Mouse (Mus musculus) neutrophil, adult 59 days (primary cell): Measurements from ENCODE around the gene Rhbdd3. TPM values are rescaled to one million over a fixed set of nuclear protein-coding genes. Genes with fewer than 3 reads are reported as not detected.

Experiments used
- total RNA-seq, 2 experiments: library from RNA; stranded (reverse); gene quantifications; 1 replicate in 1 of 2; 2 replicates in 1 of 2; pipeline ENCODE4 v1.2.4; 2023

Rhbdd3 gene
- 1 to 10 TPM; 7.7 to 8.6 TPM for total RNA-seq

DNA sequence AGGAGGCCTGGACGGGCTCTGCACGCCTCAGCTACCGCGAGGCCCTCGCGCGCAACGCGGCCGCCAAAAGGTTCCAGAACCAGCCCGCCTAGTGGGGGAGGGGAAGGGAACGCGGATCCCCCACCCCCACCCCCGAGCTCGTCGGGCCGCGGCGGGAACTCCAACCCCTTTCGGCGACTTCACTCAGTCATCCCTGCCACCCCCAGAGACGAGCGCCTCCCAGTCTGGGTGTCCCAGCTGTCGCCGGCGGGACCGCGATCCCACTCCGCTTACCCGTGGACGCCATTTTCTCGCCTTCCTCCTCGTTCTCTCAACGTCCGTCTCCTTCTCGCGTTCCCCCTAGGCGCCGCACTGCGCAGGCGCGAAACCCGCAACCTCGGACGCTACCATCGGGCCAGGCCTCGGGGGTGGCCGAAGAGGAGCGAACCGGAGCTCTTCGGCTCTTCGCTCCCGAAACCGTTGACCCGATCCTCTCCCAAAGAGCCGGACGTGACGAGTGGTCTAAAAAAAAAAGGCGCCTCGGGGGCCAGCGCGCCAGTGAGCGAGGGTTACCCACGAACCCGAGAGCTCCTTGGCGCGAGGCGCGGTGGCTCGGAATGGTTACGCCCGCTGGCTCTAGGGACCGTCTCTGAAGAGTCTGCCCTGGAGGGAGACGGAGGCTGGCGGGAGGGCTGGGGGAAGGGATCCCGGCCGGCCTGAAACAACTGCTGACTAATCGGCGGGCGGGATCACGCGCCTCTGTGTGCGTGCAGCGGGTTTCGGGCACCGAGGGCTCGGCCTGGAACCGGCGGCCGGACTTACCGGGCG, at the start of gene Rhbdd3, which contains the start of gene Ewsr1:
Gene Rhbdd3, plus strand, starts transcription at position 191 of the 807 bp plus-strand sequence.
Gene Ewsr1, minus strand, starts transcription at position 531 of the 807 bp plus-strand sequence.

DNA sequence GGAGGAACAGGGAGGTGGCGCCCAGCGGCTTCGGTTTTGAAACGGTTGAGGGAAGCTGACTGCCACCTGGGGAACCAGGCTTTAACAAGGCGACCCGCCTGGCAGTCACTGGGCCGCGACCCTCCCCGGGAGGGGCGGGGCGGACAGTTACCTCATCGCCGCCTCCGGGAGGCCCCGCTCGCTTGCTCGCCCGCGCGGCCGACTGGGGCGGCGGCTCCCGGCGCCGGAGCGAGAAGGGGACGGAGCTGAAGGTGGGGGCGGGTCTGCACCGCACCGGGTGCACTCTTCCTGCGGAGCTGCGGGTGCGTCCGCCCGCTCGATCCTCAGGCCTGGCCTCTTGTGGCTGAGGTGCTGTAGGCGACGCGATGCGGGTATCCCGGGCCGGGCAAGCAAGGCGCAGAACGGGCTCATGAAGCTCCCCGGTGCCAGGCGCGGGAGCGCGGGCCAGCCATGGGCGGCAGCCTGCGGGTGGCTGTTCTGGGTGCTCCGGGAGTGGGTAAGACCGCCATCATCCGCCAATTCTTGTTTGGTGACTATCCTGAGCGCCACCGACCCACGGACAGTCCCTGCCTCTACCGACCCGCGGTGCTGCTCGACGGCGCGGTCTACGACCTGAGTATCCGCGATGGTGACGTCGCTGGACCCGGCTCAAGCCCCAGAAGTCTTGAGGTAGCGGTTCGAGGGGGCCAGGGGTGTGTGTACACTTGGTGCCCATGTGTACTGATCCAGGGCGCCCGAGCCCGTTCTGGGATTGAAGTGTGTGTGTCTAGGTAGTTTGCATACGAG, 40.7 kb upstream of the Rhbdd3 start, which contains the start of gene Rasl10a:
Gene Rasl10a, plus strand, starts transcription at position 273 of the 786 bp plus-strand sequence.

DNA sequence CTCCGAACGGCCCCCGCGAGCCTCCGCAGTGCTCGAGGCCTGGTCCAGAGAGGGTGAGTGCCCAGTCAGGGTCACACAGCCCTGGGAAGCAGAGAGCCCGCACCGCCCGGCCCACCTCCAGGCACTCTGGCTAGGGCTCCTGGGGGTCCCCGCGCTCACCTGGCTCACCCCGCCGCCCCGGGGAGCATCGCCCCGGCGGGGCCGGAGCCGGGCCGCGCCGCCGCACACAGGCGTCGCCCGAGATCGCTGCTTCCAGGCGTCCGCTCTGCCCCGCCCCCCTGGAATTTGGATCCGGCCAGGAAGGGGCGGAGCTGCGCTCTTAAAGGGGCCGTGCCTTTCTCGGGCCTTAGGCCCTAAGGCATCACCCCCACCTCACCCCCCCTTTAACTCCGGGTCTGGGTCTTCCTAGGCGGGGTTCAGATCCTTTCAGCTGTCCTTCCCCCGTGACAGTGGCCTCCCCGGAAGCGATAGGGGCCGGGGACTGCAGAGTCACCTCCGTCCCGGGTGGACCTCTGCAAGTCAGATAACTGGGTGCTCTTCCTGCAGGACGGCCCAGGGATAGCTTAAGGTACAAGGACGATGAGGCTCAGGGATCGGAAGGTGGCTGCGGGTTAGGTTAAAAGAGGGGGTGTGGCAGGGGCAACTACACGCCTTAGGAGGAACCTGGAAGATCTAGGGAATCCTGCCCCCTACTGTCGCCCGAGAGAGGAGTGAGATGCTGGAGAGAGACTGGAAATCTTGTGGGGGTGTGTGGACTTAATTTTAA, 33.5 kb upstream of the Rhbdd3 start, which contains the start of gene Gas2l1:
Gene Gas2l1, minus strand, starts transcription at position 272 of the 766 bp plus-strand sequence.

DNA sequence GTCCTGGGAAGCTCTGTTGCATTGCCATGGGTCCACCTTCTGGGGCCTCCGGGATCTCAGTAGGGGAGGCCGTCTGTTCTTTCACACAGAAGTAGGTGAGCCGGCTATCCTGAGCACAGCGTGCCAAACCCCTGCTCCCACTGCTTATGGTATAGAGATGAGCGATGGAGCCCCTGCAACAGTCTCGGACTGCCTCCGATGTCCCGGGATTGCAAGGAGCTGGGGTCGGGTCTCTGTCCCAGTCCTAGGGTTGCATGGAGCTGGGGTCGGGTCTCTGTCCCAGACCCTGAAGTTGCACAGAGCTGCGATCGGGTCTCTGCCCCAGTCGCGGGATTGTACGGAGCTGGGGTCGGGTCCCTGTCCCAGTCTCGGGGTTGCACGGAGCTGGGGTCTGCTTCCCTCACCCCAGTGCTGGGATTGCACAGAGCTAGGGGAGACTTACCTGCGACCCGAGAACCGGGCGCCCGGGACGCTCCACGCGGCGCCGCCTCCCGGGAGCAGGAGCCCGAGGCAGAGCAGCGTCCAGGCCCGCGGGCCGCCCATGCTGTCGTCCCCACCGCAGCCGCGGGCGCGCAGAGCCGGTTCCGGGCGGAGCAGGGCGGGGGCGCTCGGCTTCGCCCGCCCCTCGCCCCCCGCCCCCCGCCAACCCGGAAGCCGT, 53.1 kb downstream of the Rhbdd3 start, which contains the start of gene Emid1:
Gene Emid1, minus strand, starts transcription at position 578 of the 658 bp plus-strand sequence.

Other genes with a start within 250 kb of the Rhbdd3 start
- 10 to 100 TPM; 21.8 to 24.1 TPM for gene Nf2, start 249.4 kb upstream of the Rhbdd3 start, total RNA-seq
- 1 to 10 TPM; 2.6 to 3.0 TPM for gene Nipsnap1, start 225.0 kb upstream of the Rhbdd3 start, total RNA-seq
- 10 to 100 TPM; 18.3 to 19.0 TPM for gene Thoc5, start 203.6 kb upstream of the Rhbdd3 start, total RNA-seq
- gene Nefh, start 150.9 kb upstream of the Rhbdd3 start, total RNA-seq, result under 1 TPM; 0.11 to 0.18 TPM
- 10 to 100 TPM; 41.4 to 44.2 TPM for gene Ap1b1, start 112.1 kb upstream of the Rhbdd3 start, total RNA-seq
- under 1 TPM in 1 of 2 experiments, not detected in 1; 0.51 TPM for gene Rasl10a, start 40.8 kb upstream of the Rhbdd3 start, total RNA-seq
- gene Gas2l1, start 33.6 kb upstream of the Rhbdd3 start, total RNA-seq, result 1 to 10 TPM; 3.4 to 6.3 TPM
- 100 to 1,000 TPM; 283 to 330 TPM for gene Ewsr1, start 340 bp downstream of the Rhbdd3 start, total RNA-seq
- gene Emid1, start 53.3 kb downstream of the Rhbdd3 start, total RNA-seq, result 1 to 10 TPM; 1.3 to 3.4 TPM
- gene Kremen1, start 162.6 kb downstream of the Rhbdd3 start, total RNA-seq, result 1 to 10 TPM; 6.5 to 6.7 TPM